Mouse (Mus musculus) hindbrain, embryonic 14.5 days (tissue): Measurements from ENCODE around the gene Hmox1. TPM values are rescaled to one million over a fixed set of nuclear protein-coding genes. Genes with fewer than 3 reads are reported as not detected.

Source experiments
- ATAC-seq: fragments of 200-750 bp; cut with Nextera tagmentation; 2 replicates; pipeline ENCODE4 v1.8.0; 2017; ENCODE audit warnings: moderate number of reproducible peaks, mild to moderate bottlenecking, moderate TSS enrichment, moderate library complexity; ENCODE audit not compliant: low FRiP score
- DNase-seq: peaks from one replicate; pipeline ENCODE4 v3.0.0-alpha.2; 2015; ENCODE audit warnings: low spot score
- H3K27ac ChIP-seq: fragments of 300-500 bp; sonication (generic); 2 replicates; pipeline ENCODE4 v1.5.1; 2014; ENCODE audit warnings: mild to moderate bottlenecking, moderate library complexity
- H3K27me3 ChIP-seq: fragments of 300-500 bp; sonication (generic); 2 replicates; pipeline ENCODE4 v1.6.1; 2014; ENCODE audit warnings: mild to moderate bottlenecking, low read length, mixed read lengths; ENCODE audit not compliant: control insufficient read depth, insufficient read depth
- H3K36me3 ChIP-seq: fragments of 300-500 bp; sonication (generic); replicated peaks from 2 replicates; pipeline ENCODE4 v1.6.1; 2014; ENCODE audit not compliant: control insufficient read depth, insufficient read depth
- H3K4me1 ChIP-seq: fragments of 300-500 bp; sonication (generic); replicated peaks from 2 replicates; pipeline ENCODE4 v1.6.1; 2014; ENCODE audit warnings: antibody characterized with exemption, low read length, mixed read lengths; ENCODE audit not compliant: control insufficient read depth, insufficient read depth
- H3K4me2 ChIP-seq: fragments of 300-500 bp; sonication (generic); replicated peaks from 2 replicates; pipeline ENCODE4 v1.6.1; 2014; ENCODE audit warnings: mild to moderate bottlenecking, moderate library complexity
- H3K4me3 ChIP-seq: fragments of 300-500 bp; sonication (generic); replicated peaks from 2 replicates; pipeline ENCODE4 v1.5.1; 2014; ENCODE audit warnings: mild to moderate bottlenecking, low read length
- H3K9ac ChIP-seq: fragments of 300-500 bp; sonication (generic); 2 replicates; pipeline ENCODE4 v1.6.1; 2014
- H3K9me3 ChIP-seq: fragments of 300-500 bp; sonication (generic); 2 replicates; pipeline ENCODE4 v1.6.1; 2016; ENCODE audit warnings: low read length; ENCODE audit not compliant: control insufficient read depth
- WGBS: fragments of 180-500 bp; shearing (Covaris S2); extraction: QIAGEN DNeasy Blood & Tissue Kit; methylation state at CpG from one replicate; pipeline ENCODE4 v1.1.7; 2014; 5-methylcytosine and 5-hydroxymethylcytosine counted together
- polyA plus RNA-seq: library from polyadenylated mRNA; unstranded; fragments of >200 nt; fragmentation: Nextera tagmentation; extraction: Ambion mirVana; gene quantifications from 2 replicates; pipeline ENCODE4 v1.2.1, GENCODE M21; 2014

The Hmox1 gene
- polyA plus RNA-seq, 1 experiment from 2014 or later = 10.5 TPM

- ATAC-seq = no peak
Observed at GRCm38 (mm10) chr8:75084382-75085064, 8.9 kb upstream of the Hmox1 start.

GRCm38 (mm10) chr8:75086002-75086401, 7.4 kb upstream of the Hmox1 start:
- Histone ChIP-seq H3K4me3 (no peak overlapping the region), H3K27ac (no peak overlapping the region), H3K9me3 (no peaks in the 10 kb centered on the region), H3K9ac (no peak overlapping the region), H3K4me1 (0 out of 2 replicates have a peak, but pooled peaks cover 5% of the 10 kb centered on the region), H3K27me3 (no peaks in the 10 kb centered on the region), H3K36me3 (no peaks in the 10 kb centered on the region), H3K4me2 (no peak overlapping the region)
- ATAC-seq (no peak), DNase-seq (no peak)
- 88% methylated on average over 2 of the region's 2 CpGs for WGBS

More at GRCm38 (mm10) chr8:75084382-75085064, 8.9 kb upstream of the Hmox1 start:
- Histone ChIP-seq H3K36me3 (no peaks in the 10 kb centered on the region), H3K27me3 (no peaks in the 10 kb centered on the region), H3K4me3 (no peak overlapping the region), H3K4me2 (no peak overlapping the region), H3K9me3 (no peaks in the 10 kb centered on the region), H3K27ac (no peak overlapping the region), H3K9ac (no peak overlapping the region), H3K4me1 (0 out of 2 replicates have a peak, but pooled peaks cover 5% of the 10 kb centered on the region)
- WGBS = 84% methylated on average over 3 of the region's 3 CpGs
- no peak for DNase-seq

- Histone ChIP-seq H3K9me3 (no peaks in the 10 kb centered on the region), H3K4me3 (no peak overlapping the region), H3K27me3 (peaks cover 1% of the 10 kb centered on the region; the same call in 1 of the 2 replicates), H3K9ac (no peak overlapping the region), H3K4me2 (no peak overlapping the region), H3K36me3 (no peaks in the 10 kb centered on the region), H3K27ac (no peak overlapping the region), H3K4me1 (0 out of 2 replicates have a peak, but pooled peaks cover 5% of the 10 kb centered on the region)
- ATAC-seq (no peak), DNase-seq (no peak)
Observed at GRCm38 (mm10) chr8:75087127-75087526, 6.3 kb upstream of the Hmox1 start.

- Histone ChIP-seq H3K27me3 (peaks cover 3% of the 10 kb centered on the region; the same call in 1 of the 2 replicates), H3K4me3 (no peak overlapping the region), H3K4me2 (peak overlapping the region; percentile 1), H3K27ac (no peak overlapping the region), H3K36me3 (no peaks in the 10 kb centered on the region), H3K9ac (peak overlapping the region; percentile 44; the same call in 1 of the 2 replicates), H3K9me3 (no peaks in the 10 kb centered on the region), H3K4me1 (peaks cover 14% of the 10 kb centered on the region; the same call in 1 of the 2 replicates)
- ATAC-seq (peak; percentile 36; the same call in 1 of the 2 replicates), DNase-seq (peak; percentile 83)
- 26% methylated on average over 6 of the region's 6 CpGs for WGBS
Observed at GRCm38 (mm10) chr8:75088989-75089881, 4.2 kb upstream of the Hmox1 start.

GRCm38 (mm10) chr8:75090781-75091365, 2.5 kb upstream of the Hmox1 start:
- no peak for DNase-seq
- H3K9me3 ChIP-seq = no peaks in the 10 kb centered on the region
- H3K4me3 ChIP-seq = no peak overlapping the region
- peaks cover 14% of the 10 kb centered on the region; the same call in 1 of the 2 replicates for H3K4me1 ChIP-seq
- no peaks in the 10 kb centered on the region for H3K36me3 ChIP-seq
- no peak overlapping the region for H3K4me2 ChIP-seq
- no peak overlapping the region for H3K27ac ChIP-seq
- 72% methylated on average over 4 of the region's 4 CpGs for WGBS
- H3K27me3 ChIP-seq = peaks cover 3% of the 10 kb centered on the region; the same call in 1 of the 2 replicates
- ATAC-seq = no peak
- no peak overlapping the region for H3K9ac ChIP-seq

GRCm38 (mm10) chr8:75102956-75103355, 9.5 kb downstream of the Hmox1 start:
- H3K9me3 ChIP-seq = no peaks in the 10 kb centered on the region
- H3K4me2 ChIP-seq = no peak overlapping the region
- DNase-seq = no peak
- 88% methylated on average over 4 of the region's 4 CpGs for WGBS
- H3K9ac ChIP-seq = no peak overlapping the region
- H3K4me1 ChIP-seq = no peaks in the 10 kb centered on the region
- no peaks in the 10 kb centered on the region for H3K27me3 ChIP-seq
- no peak for ATAC-seq
- H3K36me3 ChIP-seq = no peaks in the 10 kb centered on the region
- no peak overlapping the region for H3K4me3 ChIP-seq
- H3K27ac ChIP-seq = no peak overlapping the region

GRCm38 (mm10) chr8:75103376-75103878, 10.0 kb downstream of the Hmox1 start:
- Histone ChIP-seq H3K4me3 (no peak overlapping the region), H3K27ac (no peak overlapping the region), H3K9ac (no peak overlapping the region), H3K9me3 (no peaks in the 10 kb centered on the region), H3K4me1 (no peaks in the 10 kb centered on the region), H3K36me3 (no peaks in the 10 kb centered on the region), H3K4me2 (no peak overlapping the region), H3K27me3 (no peaks in the 10 kb centered on the region)
- ATAC-seq (no peak), DNase-seq (no peak)
- WGBS = 46% methylated on average over 8 of the region's 8 CpGs

- DNase-seq = peak; percentile 81
- H3K27ac ChIP-seq = peak overlapping the region; percentile 40
- peak overlapping the region; percentile 74 for H3K4me3 ChIP-seq
- no peaks in the 10 kb centered on the region for H3K27me3 ChIP-seq
- WGBS = under 1% methylated on average over 9 of the region's 9 CpGs
- H3K4me2 ChIP-seq = peak overlapping the region; percentile 62
- peaks cover 12% of the 10 kb centered on the region; the same call in 1 of the 2 replicates for H3K36me3 ChIP-seq
- H3K9ac ChIP-seq = peak overlapping the region; percentile 46
- H3K4me1 ChIP-seq = peaks cover 14% of the 10 kb centered on the region; the same call in 1 of the 2 replicates
- peak; percentile 80 for ATAC-seq
- no peaks in the 10 kb centered on the region for H3K9me3 ChIP-seq
Observed at GRCm38 (mm10) chr8:75108527-75109235, 15.3 kb downstream of the Hmox1 start.
